Mouse (Mus musculus): ENCODE data around the gene Chst1. TPM values are rescaled to one million over a fixed set of nuclear protein-coding genes. Genes with fewer than 3 reads are reported as not detected.

The Chst1 gene
- polyA plus RNA-seq (2021; fragmentation: Nextera tagmentation) = 52.2 and 55.7 TPM in 2 replicates
- long read RNA-seq, experiment 1, transcript Chst1-201 (3 exons, 2,680 nt) = major isoform, 39 of 127 reads
- long read RNA-seq, experiment 1, partial matches to known transcripts = 81 of 127 reads
- long read RNA-seq, experiment 1, other reads (novel, unspliced or antisense) = 7 of 127 reads
- long read RNA-seq, experiment 2, transcript Chst1-201 (3 exons, 2,680 nt) = major isoform, 484 of 598 reads
- long read RNA-seq, experiment 2, partial matches to known transcripts = 50 of 598 reads
- long read RNA-seq, experiment 2, other reads (novel, unspliced or antisense) = 64 of 598 reads

GRCm38 (mm10) chr2:92599487-92600347 lies at the start of gene Chst1:
Gene Chst1, plus strand, starts transcription at chr2:92599707.

Small RNA genes lying within 50 kb of the gene (microRNA-seq; reads per million reads assigned to microRNA genes)
- not detected for gene Mir7221
- gene Mir7222 = not detected

Other genes with a start within 250 kb of the Chst1 start
- gene Pex16, start 225.0 kb upstream of the Chst1 start, polyA plus RNA-seq (2021; fragmentation: Nextera tagmentation) = 35.9 and 39.2 TPM in 2 replicates
- 1.6 TPM in 1 of 2 replicates, not detected in the other for gene Large2, start 224.8 kb upstream of the Chst1 start, polyA plus RNA-seq (2021; fragmentation: Nextera tagmentation)
- 0.28 and 1.3 TPM in 2 replicates for gene 1700029I15Rik, start 217.2 kb upstream of the Chst1 start, polyA plus RNA-seq (2021; fragmentation: Nextera tagmentation)
- 25.2 and 33.4 TPM in 2 replicates for gene Mapk8ip1, start 198.4 kb upstream of the Chst1 start, polyA plus RNA-seq (2021; fragmentation: Nextera tagmentation)
- 59.8 and 72.0 TPM in 2 replicates for gene Cry2, start 165.7 kb upstream of the Chst1 start, polyA plus RNA-seq (2021; fragmentation: Nextera tagmentation)
- 4.7 and 6.2 TPM in 2 replicates for gene Slc35c1, start 139.2 kb upstream of the Chst1 start, polyA plus RNA-seq (2021; fragmentation: Nextera tagmentation)

Measured in layer of hippocampus, adult 6 months (tissue).